Mouse (Mus musculus) liver, embryonic 14.5 days (tissue): ENCODE measurements at regions not wholly inside any gene's neighbourhood (a gene's known extent, or its start where the extent isn't known, plus 50 kb on each side); places are given as distances from the start of the nearest gene placed in this dataset.

Source experiments
- ATAC-seq: fragments of 200-750 bp; cut with Nextera tagmentation; 2 replicates; pipeline ENCODE4 v1.8.0; 2017; ENCODE audit warnings: moderate number of reproducible peaks, mild to moderate bottlenecking, moderate library complexity; ENCODE audit not compliant: insufficient read depth
- DNase-seq, 3 experiments: peaks; one replicate each; pipeline ENCODE4 v3.0.0-alpha.2; 2012 to 2013; ENCODE audit warnings: low read depth in 3 of 3, low spot score in 3 of 3
- H3K27ac ChIP-seq: fragments of 300-500 bp; sonication (generic); 2 replicates; pipeline ENCODE4 v1.5.1; 2014; ENCODE audit warnings: moderate library complexity, mild to moderate bottlenecking, control low read depth, inconsistent platforms
- H3K27me3 ChIP-seq: fragments of 300-500 bp; sonication (generic); 2 replicates; pipeline ENCODE4 v1.6.1; 2014; ENCODE audit warnings: mild to moderate bottlenecking, low read length, moderate library complexity; ENCODE audit not compliant: control insufficient read depth, insufficient read depth
- H3K36me3 ChIP-seq: fragments of 300-500 bp; sonication (generic); replicated peaks from 2 replicates; pipeline ENCODE4 v1.6.1; 2014; ENCODE audit warnings: low read depth; ENCODE audit not compliant: control insufficient read depth, insufficient read depth
- H3K4me1 ChIP-seq, 2 experiments: fragments of 200-500 bp in 1 of 2; fragments of 300-500 bp in 1 of 2; sonication (generic) in 1 of 2; replicated peaks; 2 replicates each; pipeline ENCODE4 v1.6.1; 2012 to 2014; ENCODE audit warnings: antibody characterized with exemption in 1 of 2, inconsistent platforms in 1 of 2, low read length in 1 of 2; ENCODE audit not compliant: control insufficient read depth in 2 of 2, insufficient read depth in 2 of 2
- H3K4me2 ChIP-seq: fragments of 300-500 bp; sonication (generic); 2 replicates; pipeline ENCODE4 v1.6.1; 2014; ENCODE audit warnings: low read depth, mild to moderate bottlenecking, control low read depth, moderate library complexity
- H3K4me3 ChIP-seq, 2 experiments: fragments of 200-500 bp in 1 of 2; fragments of 300-500 bp in 1 of 2; sonication (generic) in 1 of 2; 2 replicates each; pipeline ENCODE4 v1.5.1; 2012 to 2014; ENCODE audit warnings: low read depth in 2 of 2, low read length in 2 of 2, mild to moderate bottlenecking in 2 of 2, control low read depth in 1 of 2, inconsistent platforms in 1 of 2, moderate library complexity in 1 of 2; ENCODE audit not compliant: insufficient read depth in 1 of 2
- H3K9ac ChIP-seq: fragments of 300-500 bp; sonication (generic); replicated peaks from 2 replicates; pipeline ENCODE4 v1.6.1; 2014; ENCODE audit warnings: mild to moderate bottlenecking, control low read depth, moderate library complexity
- H3K9me3 ChIP-seq: fragments of 300-500 bp; sonication (generic); 2 replicates; pipeline ENCODE4 v1.6.1; 2016; ENCODE audit warnings: low read length, mixed read lengths; ENCODE audit not compliant: control insufficient read depth
- CTCF ChIP-seq: IDR thresholded peaks from 2 replicates; pipeline ENCODE4 v1.5.1; 2016; ENCODE audit warnings: antibody characterized with exemption, low read depth, control low read depth
- EP300 ChIP-seq: IDR thresholded peaks from 2 replicates; pipeline ENCODE4 v1.6.1; 2016; ENCODE audit warnings: antibody characterized with exemption, low read depth
- WGBS: fragments of 180-500 bp; shearing (Covaris S2); extraction: QIAGEN DNeasy Blood & Tissue Kit; methylation state at CpG from one replicate; pipeline ENCODE4 v1.1.7; 2014; ENCODE audit not compliant: insufficient replicate concordance; 5-methylcytosine and 5-hydroxymethylcytosine counted together

GRCm38 (mm10) chr7:37254431-37254830 lies 519.0 kb downstream of the Zfp536 start:
- no peak for ATAC-seq
- TF ChIP-seq CTCF = no peak
- no peak for TF ChIP-seq EP300
- no peak for DNase-seq
- no peak overlapping the region for H3K9ac ChIP-seq
- no peak overlapping the region for H3K27ac ChIP-seq
- no peaks in the 10 kb centered on the region for H3K4me1 ChIP-seq
- H3K36me3 ChIP-seq = no peaks in the 10 kb centered on the region
- H3K4me3 ChIP-seq = no peak overlapping the region
- H3K4me2 ChIP-seq = no peak overlapping the region
- no peaks in the 10 kb centered on the region for H3K9me3 ChIP-seq
- no peaks in the 10 kb centered on the region for H3K27me3 ChIP-seq
- WGBS = 58% methylated on average over 9 of the region's 9 CpGs

- Histone ChIP-seq H3K27me3 (no peaks in the 10 kb centered on the region), H3K9me3 (no peaks in the 10 kb centered on the region), H3K36me3 (no peaks in the 10 kb centered on the region), H3K27ac (no peak overlapping the region), H3K4me3 (no peak overlapping the region), H3K4me1 (no peaks in the 10 kb centered on the region), H3K9ac (no peak overlapping the region), H3K4me2 (no peak overlapping the region)
- no peak for ATAC-seq
- DNase-seq = no peak
- no peak for TF ChIP-seq EP300
- 18% methylated on average over 3 of the region's 3 CpGs for WGBS
Measured at GRCm38 (mm10) chr7:37255840-37256239, 517.6 kb downstream of the Zfp536 start.

GRCm38 (mm10) chr7:37259293-37259692 lies 514.1 kb downstream of the Zfp536 start:
- no peak for DNase-seq
- no peak overlapping the region for H3K4me3 ChIP-seq

GRCm38 (mm10) chr7:37262846-37263245 lies 510.6 kb downstream of the Zfp536 start:
- Histone ChIP-seq H3K4me3 (no peak overlapping the region), H3K4me2 (no peak overlapping the region), H3K4me1 (no peaks in the 10 kb centered on the region), H3K27ac (no peak overlapping the region), H3K9ac (no peak overlapping the region), H3K36me3 (no peaks in the 10 kb centered on the region), H3K27me3 (no peaks in the 10 kb centered on the region), H3K9me3 (no peaks in the 10 kb centered on the region)
- DNase-seq (no peak), ATAC-seq (no peak)
- WGBS = 34% methylated on average over 3 of the region's 3 CpGs
- no peak for TF ChIP-seq EP300
- no peak for TF ChIP-seq CTCF

More at GRCm38 (mm10) chr7:37259293-37259692, 514.1 kb downstream of the Zfp536 start:
- WGBS = 31% methylated on average over 6 of the region's 6 CpGs
- peak; percentile 57 for TF ChIP-seq CTCF
- no peak for TF ChIP-seq EP300
- Histone ChIP-seq H3K4me1 (no peaks in the 10 kb centered on the region), H3K9ac (no peak overlapping the region), H3K27me3 (no peaks in the 10 kb centered on the region), H3K4me2 (no peak overlapping the region), H3K36me3 (no peaks in the 10 kb centered on the region), H3K9me3 (no peaks in the 10 kb centered on the region), H3K27ac (no peak overlapping the region)
- no peak for ATAC-seq

GRCm38 (mm10) chr7:37267404-37267803 lies 506.0 kb downstream of the Zfp536 start:
- Histone ChIP-seq H3K36me3 (no peaks in the 10 kb centered on the region), H3K4me3 (no peak overlapping the region), H3K27ac (no peak overlapping the region), H3K9ac (no peak overlapping the region), H3K27me3 (no peaks in the 10 kb centered on the region), H3K4me1 (no peaks in the 10 kb centered on the region), H3K4me2 (no peak overlapping the region), H3K9me3 (no peaks in the 10 kb centered on the region)
- no peak for ATAC-seq
- 71% methylated on average over 4 of the region's 4 CpGs for WGBS
- no peak for DNase-seq
- TF ChIP-seq EP300 (no peak), CTCF (peak; percentile 43)
